Mouse (Mus musculus) MEL (cell line): Measurements from ENCODE around the gene Fyb. TPM values are rescaled to one million over a fixed set of nuclear protein-coding genes. Genes with fewer than 3 reads are reported as not detected.

Experiments used
- DNase-seq: peaks from one replicate; pipeline ENCODE4 v3.0.0; 2011; ENCODE audit warnings: low read depth, low spot score
- H3K27ac ChIP-seq: 2 replicates; pipeline ENCODE4 v1.5.1; 2012; ENCODE audit warnings: low read depth, mild to moderate bottlenecking, control low read depth, low read length, moderate library complexity; ENCODE audit not compliant: control insufficient read depth
- H3K27me3 ChIP-seq, 2 experiments: fragments of 150-350 bp in 1 of 2; sonication (generic) in 1 of 2; 2 replicates each; pipeline ENCODE4 v1.6.1; 2012; ENCODE audit warnings: low read length in 2 of 2, mild to moderate bottlenecking in 2 of 2, improper control_type of control experiment in 1 of 2, moderate library complexity in 1 of 2; ENCODE audit not compliant: insufficient read depth in 2 of 2, control insufficient read depth in 1 of 2
- H3K36me3 ChIP-seq, 2 experiments: 2 replicates each; pipeline ENCODE4 v1.6.1; 2012 to 2014; ENCODE audit warnings: low read length in 2 of 2, improper control_type of control experiment in 1 of 2, inconsistent platforms in 1 of 2, mild to moderate bottlenecking in 1 of 2; ENCODE audit not compliant: insufficient read depth in 2 of 2, control insufficient read depth in 1 of 2
- H3K4me1 ChIP-seq, 2 experiments: fragments of 150-350 bp in 1 of 2; sonication (generic) in 1 of 2; 2 replicates each; pipeline ENCODE4 v1.6.1; 2012; ENCODE audit warnings: low read length in 2 of 2, improper control_type of control experiment in 1 of 2, mild to moderate bottlenecking in 1 of 2; ENCODE audit not compliant: insufficient read depth in 2 of 2, control insufficient read depth in 1 of 2
- H3K4me3 ChIP-seq, 2 experiments: fragments of 150-350 bp in 1 of 2; sonication (generic) in 1 of 2; 2 replicates each; pipeline ENCODE4 v1.5.1; 2012; ENCODE audit warnings: low read depth in 2 of 2, low read length in 2 of 2, mild to moderate bottlenecking in 2 of 2, moderate library complexity in 2 of 2, control low read depth in 1 of 2, improper control_type of control experiment in 1 of 2; ENCODE audit not compliant: control insufficient read depth in 1 of 2, insufficient read depth in 1 of 2
- H3K79me2 ChIP-seq: 2 replicates; pipeline ENCODE4 v1.6.1; 2012; ENCODE audit warnings: mild to moderate bottlenecking, low read length, moderate library complexity; ENCODE audit not compliant: control insufficient read depth, poor library complexity, insufficient read depth
- H3K9ac ChIP-seq: 2 replicates; pipeline ENCODE4 v1.6.1; 2012; ENCODE audit warnings: low read depth, mild to moderate bottlenecking, control low read depth, low read length, moderate library complexity; ENCODE audit not compliant: control insufficient read depth, poor library complexity, severe bottlenecking
- H3K9me3 ChIP-seq: fragments of 150-350 bp; sonication (generic); replicated peaks from 2 replicates; pipeline ENCODE4 v1.6.1; 2012; ENCODE audit warnings: mild to moderate bottlenecking, low read length, improper control_type of control experiment, moderate library complexity; ENCODE audit not compliant: insufficient read depth
- CHD1 ChIP-seq: IDR thresholded peaks from 2 replicates; pipeline ENCODE4 v1.6.1; 2012; ENCODE audit warnings: low read depth, mild to moderate bottlenecking, inconsistent platforms, low read length, improper control_type of control experiment
- CHD2 ChIP-seq: IDR thresholded peaks from 2 replicates; pipeline ENCODE4 v1.6.1; 2011; ENCODE audit warnings: low read length, improper control_type of control experiment
- CTCF ChIP-seq, 3 experiments: IDR thresholded peaks in 2 of 3; conservative IDR thresholded peaks in 1 of 3; 2 replicates each; pipeline ENCODE4 v1.5.1; 2011 to 2012; ENCODE audit warnings: low read length in 3 of 3, low read depth in 2 of 3, mild to moderate bottlenecking in 2 of 3, improper control_type of control experiment in 1 of 3, inconsistent platforms in 1 of 3, mixed read lengths in 1 of 3, moderate library complexity in 1 of 3; ENCODE audit not compliant: control insufficient read depth in 1 of 3, insufficient read depth in 1 of 3, poor library complexity in 1 of 3, severe bottlenecking in 1 of 3
- ELF1 ChIP-seq: IDR thresholded peaks from 2 replicates; pipeline ENCODE4 v1.6.1; 2014; ENCODE audit warnings: low read depth, mild to moderate bottlenecking, inconsistent platforms, low read length, improper control_type of control experiment, moderate library complexity
- EP300 ChIP-seq, 2 experiments: IDR thresholded peaks; 2 replicates each; pipeline ENCODE4 v1.6.1; 2011; ENCODE audit warnings: improper control_type of control experiment in 2 of 2, low read length in 2 of 2, low read depth in 1 of 2, mild to moderate bottlenecking in 1 of 2
- ETS1 ChIP-seq: IDR thresholded peaks from 2 replicates; pipeline ENCODE4 v1.6.1; 2012; ENCODE audit warnings: low read depth, mild to moderate bottlenecking, inconsistent platforms, low read length, improper control_type of control experiment, moderate library complexity
- HCFC1 ChIP-seq: IDR thresholded peaks from 2 replicates; pipeline ENCODE4 v1.6.1; 2012; ENCODE audit warnings: low read depth, mild to moderate bottlenecking, inconsistent platforms, low read length, improper control_type of control experiment, moderate library complexity
- MEF2A ChIP-seq: IDR thresholded peaks from 2 replicates; pipeline ENCODE4 v1.6.1; 2014; ENCODE audit warnings: low read depth, mild to moderate bottlenecking, inconsistent platforms, low read length, improper control_type of control experiment; ENCODE audit not compliant: poor library complexity, insufficient replicate concordance, severe bottlenecking; ENCODE audit errors: extremely low read depth
- NELFE ChIP-seq: IDR thresholded peaks from 2 replicates; pipeline ENCODE4 v1.6.1; 2011; ENCODE audit warnings: low read depth, low read length, improper control_type of control experiment
- NRF1 ChIP-seq: IDR thresholded peaks from 2 replicates; pipeline ENCODE4 v1.6.1; 2014; ENCODE audit warnings: low read depth, mild to moderate bottlenecking, inconsistent platforms, low read length, improper control_type of control experiment, moderate library complexity; ENCODE audit not compliant: poor library complexity, insufficient read depth, severe bottlenecking
- POLR2A ChIP-seq, 2 experiments: IDR thresholded peaks; 2 replicates each; pipeline ENCODE4 v1.6.1; 2011 to 2012; ENCODE audit warnings: low read length in 2 of 2, mild to moderate bottlenecking in 2 of 2, control low read depth in 1 of 2, improper control_type of control experiment in 1 of 2, low read depth in 1 of 2, moderate library complexity in 1 of 2; ENCODE audit not compliant: control insufficient read depth in 1 of 2, insufficient read depth in 1 of 2, poor library complexity in 1 of 2
- POLR2AphosphoS2 ChIP-seq: IDR thresholded peaks from 2 replicates; pipeline ENCODE4 v1.6.1; 2011; ENCODE audit warnings: low read length, improper control_type of control experiment
- POLR2AphosphoS5 ChIP-seq: IDR thresholded peaks from 2 replicates; pipeline ENCODE4 v1.6.1; 2012; ENCODE audit warnings: low read depth, borderline replicate concordance, mild to moderate bottlenecking, inconsistent platforms, low read length, moderate library complexity, mixed read lengths
- RAD21 ChIP-seq: IDR thresholded peaks from 2 replicates; pipeline ENCODE4 v1.6.1; 2011; ENCODE audit warnings: mild to moderate bottlenecking, low read depth, low read length, improper control_type of control experiment
- SIN3A ChIP-seq: IDR thresholded peaks from 2 replicates; pipeline ENCODE4 v1.6.1; 2012; ENCODE audit warnings: low read length, improper control_type of control experiment, inconsistent platforms
- SMC3 ChIP-seq: IDR thresholded peaks from 2 replicates; pipeline ENCODE4 v1.6.1; 2011; ENCODE audit warnings: low read depth, low read length, improper control_type of control experiment
- TAL1 ChIP-seq: IDR thresholded peaks from 2 replicates; pipeline ENCODE4 v1.6.1; 2012; ENCODE audit warnings: mild to moderate bottlenecking, inconsistent platforms, low read length, moderate library complexity, mixed read lengths
- TCF12 ChIP-seq: IDR thresholded peaks from 2 replicates; pipeline ENCODE4 v1.6.1; 2014; ENCODE audit warnings: low read depth, mild to moderate bottlenecking, inconsistent platforms, low read length, improper control_type of control experiment, moderate library complexity
- UBTF ChIP-seq: IDR thresholded peaks from 2 replicates; pipeline ENCODE4 v1.6.1; 2012; ENCODE audit warnings: low read depth, mild to moderate bottlenecking, inconsistent platforms, low read length, improper control_type of control experiment, moderate library complexity, borderline replicate concordance; ENCODE audit not compliant: insufficient read depth
- USF2 ChIP-seq, 2 experiments: IDR thresholded peaks; 2 replicates each; pipeline ENCODE4 v1.6.1; 2011 to 2012; ENCODE audit warnings: improper control_type of control experiment in 2 of 2, low read length in 2 of 2, borderline replicate concordance in 1 of 2, inconsistent platforms in 1 of 2, low read depth in 1 of 2, mild to moderate bottlenecking in 1 of 2; ENCODE audit not compliant: insufficient read depth in 1 of 2
- ZC3H11A ChIP-seq: IDR thresholded peaks from 2 replicates; pipeline ENCODE4 v1.6.1; 2012; ENCODE audit warnings: low read depth, mild to moderate bottlenecking, inconsistent platforms, low read length, improper control_type of control experiment
- ZKSCAN1 ChIP-seq: IDR thresholded peaks from 2 replicates; pipeline ENCODE4 v1.6.1; 2012; ENCODE audit warnings: low read depth, mild to moderate bottlenecking, inconsistent platforms, low read length, improper control_type of control experiment, moderate library complexity
- polyA plus RNA-seq, 2 experiments: library from polyadenylated mRNA; stranded (reverse) in 1 of 2; unstranded in 1 of 2; fragments of >175 nt in 1 of 2; fragments of >200 nt in 1 of 2; gene quantifications; 2 replicates each; pipeline versions ENCODE4 v1.2.1 to v1.2.4; 2012; ENCODE audit warnings: low replicate concordance in 2 of 2, low read depth in 1 of 2; ENCODE audit not compliant: insufficient read length in 2 of 2, insufficient read depth in 1 of 2, missing spikeins in 1 of 2
- total RNA-seq: library from RNA; depleted of rRNA; stranded (reverse); fragments of 300-350 nt; gene quantifications from 2 replicates; pipeline ENCODE4 v1.2.3, GENCODE M21; 2012

The Fyb gene
- total and polyA plus RNA-seq, 3 experiments, result 175 to 208 TPM; not detected in 1

DNA sequence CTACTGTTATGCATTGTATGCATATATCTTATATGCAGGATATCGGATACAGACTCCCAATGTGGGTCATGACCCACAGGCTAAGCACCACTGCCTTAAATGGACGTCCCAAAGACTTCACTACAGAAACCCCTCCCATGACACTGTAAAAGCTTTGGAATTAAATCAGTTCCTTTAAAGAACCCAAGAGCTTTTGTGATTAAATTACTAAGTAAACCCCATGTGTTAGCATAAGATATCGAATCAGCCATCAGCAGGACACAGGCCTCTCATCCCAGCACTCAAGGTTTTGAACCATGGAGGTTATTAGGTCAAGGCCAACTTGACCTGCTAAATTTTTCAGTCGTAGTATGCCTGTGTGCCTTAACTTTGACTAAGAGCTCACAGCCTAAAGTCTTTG is 106.5 kb downstream of the Fyb start:
- no peaks in the 10 kb centered on the region for H3K9me3 ChIP-seq
- peaks cover 0 to 28% of the 10 kb centered on the region in 2 experiments; a peak in 2 of 4 replicates for H3K36me3 ChIP-seq
- TF ChIP-seq UBTF, result no peak
- TF ChIP-seq ELF1, result no peak
- no peak for TF ChIP-seq POLR2A (IDR thresholded peaks at IDR 0.05; ENCODE audit: control insufficient read depth in 1 of 2, insufficient read depth in 1 of 2, low read depth in 1 of 2, low read length in 2 of 2, poor library complexity in 1 of 2)
- TF ChIP-seq TCF12, result no peak
- TF ChIP-seq CTCF (IDR thresholded peaks at IDR 0.05 in 2 of 3, conservative IDR thresholded peaks at IDR 0.05 in 1 of 3; ENCODE audit: control insufficient read depth in 1 of 3, insufficient read depth in 1 of 3, low read depth in 2 of 3, low read length in 3 of 3, poor library complexity in 1 of 3, severe bottlenecking in 1 of 3), result no peak
- TF ChIP-seq HCFC1, result no peak
- TF ChIP-seq RAD21, result no peak
- TF ChIP-seq POLR2AphosphoS2, result no peak
- TF ChIP-seq EP300 (IDR thresholded peaks at IDR 0.05; ENCODE audit: low read depth in 1 of 2, low read length in 2 of 2), result no peak
- TF ChIP-seq ZC3H11A, result no peak
- no peak for TF ChIP-seq NRF1
- TF ChIP-seq SIN3A, result no peak
- TF ChIP-seq POLR2AphosphoS5, result no peak
- no peak for TF ChIP-seq ZKSCAN1
- TF ChIP-seq MEF2A, result no peak
- TF ChIP-seq CHD1, result no peak
- no peak for TF ChIP-seq TAL1
- no peak for TF ChIP-seq ETS1
- TF ChIP-seq CHD2, result no peak
- TF ChIP-seq, all 39 proteins: peak for 0
- Histone ChIP-seq H3K4me1 (peaks cover 9 to 19% of the 10 kb centered on the region in 2 experiments), H3K4me3 (no peak overlapping the region), H3K27ac (no peak overlapping the region), H3K27me3 (no peaks in the 10 kb centered on the region), H3K9ac (no peak overlapping the region), H3K79me2 (no peaks in the 10 kb centered on the region)
- DNase-seq, result no peak

DNA sequence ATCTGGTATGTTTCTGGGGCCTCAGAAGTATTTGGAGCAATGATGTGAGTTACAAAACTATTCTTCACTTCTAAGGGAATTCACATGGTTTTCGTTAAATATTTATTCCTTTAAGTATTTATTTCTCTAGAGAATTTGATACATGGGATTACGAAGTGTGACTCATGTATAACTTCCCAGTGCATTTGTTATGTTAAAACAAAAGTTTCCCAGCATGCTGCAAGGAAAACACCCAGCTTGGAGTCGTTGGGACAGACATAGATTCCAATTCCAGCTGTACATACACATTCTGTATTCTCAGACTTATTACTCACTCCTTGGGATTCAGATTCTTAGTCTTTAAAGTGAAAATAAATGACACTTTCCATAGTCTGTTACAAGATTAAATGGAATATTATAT is 112.8 kb downstream of the Fyb start:
- Histone ChIP-seq H3K27ac (no peak overlapping the region), H3K36me3 (no peaks in the 10 kb centered on the region), H3K9ac (no peak overlapping the region), H3K79me2 (no peaks in the 10 kb centered on the region), H3K4me3 (no peak overlapping the region), H3K27me3 (no peaks in the 10 kb centered on the region), H3K9me3 (no peaks in the 10 kb centered on the region), H3K4me1 (no peaks in the 10 kb centered on the region)
- no peak for DNase-seq
- TF ChIP-seq SMC3 (no peak), ZC3H11A (no peak), UBTF (no peak), USF2 (IDR thresholded peaks at IDR 0.05; ENCODE audit: borderline replicate concordance in 1 of 2, insufficient read depth in 1 of 2, low read depth in 1 of 2, low read length in 2 of 2) (no peak), ELF1 (no peak), NELFE (no peak)
